Mouse (Mus musculus): Measurements from ENCODE around the gene Clca4a.
"Not testable (repeated sequence)": the region's sequence is repeated elsewhere in the genome, so short reads cannot be mapped to it uniquely, and the experiment has no call there.

The Clca4a gene

GRCm38 (mm10) chr3:144974945-144975344 is at the start of gene Clca4a:
TSS of gene Clca4a (minus strand) at chr3:144975045.
- DNase-seq (ENCODE audit: inconsistent ontology term) = no peak

- DNase-seq (ENCODE audit: inconsistent ontology term) = no peak
Observed at GRCm38 (mm10) chr3:145017807-145018206, 43.0 kb upstream of the Clca4a start.

GRCm38 (mm10) chr3:145004422-145004821 is 29.6 kb upstream of the Clca4a start:
- DNase-seq (ENCODE audit: inconsistent ontology term) = no peak

- no peak for DNase-seq (ENCODE audit: inconsistent ontology term)
Observed at GRCm38 (mm10) chr3:145000912-145001311, 26.1 kb upstream of the Clca4a start.

DNA sequence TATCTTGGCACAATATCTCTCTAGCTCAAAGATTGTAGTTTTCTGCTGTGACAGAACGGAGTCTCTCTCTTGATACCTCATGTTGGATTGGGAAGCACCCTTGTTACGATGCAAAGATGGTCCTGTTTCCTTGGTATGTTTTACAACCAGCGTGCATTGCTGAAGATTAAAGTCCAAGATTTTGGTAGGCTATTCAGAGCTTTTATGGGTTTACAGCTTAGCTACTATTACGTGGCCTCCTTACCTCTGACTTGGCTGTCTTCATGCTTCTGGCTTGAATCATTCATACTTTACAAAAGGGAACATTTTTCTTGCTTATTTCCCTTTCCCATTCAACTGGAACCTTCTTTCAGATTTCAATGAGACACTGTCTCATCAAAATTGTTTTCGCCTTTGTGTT is 18.2 kb upstream of the Clca4a start:
- DNase-seq (ENCODE audit: inconsistent ontology term) = peak; percentile 61

DNA sequence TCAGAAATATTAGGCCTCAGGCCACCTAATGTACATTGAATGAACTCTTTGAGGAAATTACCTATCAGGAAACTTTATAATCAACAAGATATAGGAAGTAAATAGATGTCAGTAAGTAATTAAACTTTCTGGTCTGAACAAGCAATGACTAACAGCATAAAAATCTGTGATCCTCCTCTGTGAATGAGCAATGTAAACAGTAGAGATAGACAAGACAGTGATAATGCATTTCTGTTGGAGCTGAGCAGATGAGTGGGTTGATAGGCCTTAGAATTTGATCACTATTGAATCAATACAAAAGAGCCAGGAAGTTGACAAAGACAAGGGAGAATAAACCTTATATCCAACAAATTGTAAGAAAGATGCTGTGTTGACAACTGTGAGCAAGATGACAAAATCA is 17.8 kb upstream of the Clca4a start:
- peak; percentile 50 for DNase-seq (ENCODE audit: inconsistent ontology term)

GRCm38 (mm10) chr3:144985890-144986289 is 11.0 kb upstream of the Clca4a start:
- DNase-seq (ENCODE audit: inconsistent ontology term) = no peak

- DNase-seq (ENCODE audit: inconsistent ontology term) = peak; percentile 40
Observed at GRCm38 (mm10) chr3:144980551-144980950, 5.7 kb upstream of the Clca4a start.

- DNase-seq (ENCODE audit: inconsistent ontology term) = no peak
Observed at GRCm38 (mm10) chr3:144977631-144978030, 2.8 kb upstream of the Clca4a start.

DNA sequence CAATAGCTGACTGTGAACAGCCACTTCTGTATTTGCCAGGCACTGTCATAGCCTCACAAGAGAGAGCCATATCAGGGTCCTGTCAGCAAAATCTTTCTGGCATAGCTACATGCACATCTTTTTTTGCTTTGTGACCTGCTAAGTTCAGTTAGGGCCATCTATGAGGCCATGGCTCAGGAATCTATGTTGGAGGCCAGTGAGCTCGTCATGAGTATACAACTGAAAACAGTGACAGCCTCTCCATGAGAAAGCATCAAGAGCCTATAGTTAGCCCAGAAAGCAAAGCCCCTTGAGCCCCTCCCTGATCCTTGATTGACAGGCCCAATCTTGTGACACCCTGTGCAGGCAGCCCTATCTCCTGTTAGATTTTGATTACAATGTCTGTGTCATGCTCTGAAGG is 1.2 kb upstream of the Clca4a start:
- no peak for DNase-seq (ENCODE audit: inconsistent ontology term)

GRCm38 (mm10) chr3:144971553-144972270 is 3.1 kb downstream of the Clca4a start:
- peak; percentile 71 for DNase-seq (ENCODE audit: inconsistent ontology term)

GRCm38 (mm10) chr3:144969755-144970154 is 5.1 kb downstream of the Clca4a start:
- DNase-seq (ENCODE audit: inconsistent ontology term) = no peak

GRCm38 (mm10) chr3:144966074-144966473 is 8.8 kb downstream of the Clca4a start:
- no peak for DNase-seq (ENCODE audit: inconsistent ontology term)

DNA sequence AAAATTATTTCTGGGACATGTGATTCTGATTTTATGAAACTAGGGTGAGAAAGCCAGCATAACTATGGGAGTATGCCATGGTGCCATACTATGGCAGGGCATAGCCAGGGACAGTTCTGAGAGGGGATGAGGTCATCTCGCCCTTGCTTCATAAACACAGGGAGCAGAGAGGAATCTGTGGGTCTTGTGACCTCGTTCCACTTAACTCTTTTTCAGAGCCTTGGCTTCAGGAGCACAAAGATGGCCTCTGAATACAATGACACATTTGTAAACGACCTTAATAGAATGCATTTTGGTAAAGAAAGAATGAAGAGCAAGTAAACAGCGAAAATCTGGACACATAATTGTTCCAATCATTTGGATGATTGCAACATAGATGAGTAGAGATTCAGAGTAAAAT is 24.0 kb downstream of the Clca4a start:
- DNase-seq (ENCODE audit: inconsistent ontology term) = peak; percentile 68

DNA sequence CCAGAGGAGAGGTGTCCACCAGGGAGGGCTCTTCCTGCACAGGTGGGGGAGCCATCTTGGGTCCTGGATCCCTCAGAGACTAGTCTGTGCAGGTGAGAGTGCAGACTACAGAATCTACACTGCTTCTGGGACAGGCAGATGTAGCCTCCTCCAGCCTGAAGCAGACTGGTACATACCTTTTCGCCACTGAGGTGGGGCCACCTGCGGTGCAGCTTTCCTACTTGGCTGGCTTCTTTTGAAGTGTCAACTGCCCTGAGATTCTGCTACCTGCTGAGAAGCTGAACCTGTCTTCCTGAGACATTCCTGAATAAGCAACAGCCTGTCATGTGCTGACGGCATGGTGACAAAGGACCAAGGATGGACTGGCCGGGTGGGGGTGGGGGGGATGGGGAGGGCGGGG is 27.5 kb downstream of the Clca4a start:
- DNase-seq (ENCODE audit: inconsistent ontology term) = not testable (repeated sequence)

GRCm38 (mm10) chr3:144933625-144934024 is 41.2 kb downstream of the Clca4a start:
- not testable (repeated sequence) for DNase-seq (ENCODE audit: inconsistent ontology term)

DNA sequence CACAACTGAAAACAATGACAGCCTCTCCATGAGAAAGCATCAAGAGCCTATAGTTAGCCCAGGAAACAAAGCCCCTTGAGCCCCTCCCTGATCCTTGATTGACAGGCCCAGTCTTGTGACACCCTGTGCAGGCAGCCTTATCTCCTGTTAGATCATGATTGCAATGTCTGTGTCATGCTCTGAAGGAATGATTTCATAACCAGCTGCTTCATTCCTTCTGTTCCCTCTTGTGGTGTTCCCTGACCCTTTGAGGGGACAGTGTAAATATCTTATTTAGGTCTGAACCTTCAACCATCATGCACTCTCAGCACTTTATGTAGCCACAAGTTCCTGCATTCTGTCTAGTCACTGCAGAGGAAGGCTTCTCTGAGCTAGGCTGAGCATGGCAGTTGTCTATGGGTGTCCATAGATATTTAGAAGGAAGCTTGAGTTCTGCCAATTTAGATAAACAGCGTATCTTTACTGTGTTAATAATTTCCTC is 41.8 kb downstream of the Clca4a start:
- DNase-seq (ENCODE audit: inconsistent ontology term) = peak; percentile 9

DNA sequence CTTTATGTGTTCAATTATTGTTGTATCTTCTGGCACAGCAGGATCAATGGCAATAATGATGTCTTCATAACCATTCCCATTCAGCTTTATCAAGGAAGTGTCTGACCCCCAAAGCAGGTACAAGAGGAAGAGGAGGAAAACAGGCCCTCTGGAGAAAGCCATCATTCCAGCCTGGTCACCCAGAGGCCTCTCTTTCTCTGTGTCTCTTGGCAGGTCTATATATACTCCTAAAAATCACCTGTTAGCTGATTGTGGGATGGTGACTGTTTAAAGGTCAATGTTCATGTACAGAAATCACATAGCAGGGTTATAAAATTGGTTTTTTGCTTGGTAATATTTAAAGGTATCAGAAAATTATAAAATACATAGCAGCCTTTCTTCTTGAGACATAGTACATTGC is 42.5 kb downstream of the Clca4a start, which contains the start of gene Clca4b:
Clca4b (minus strand) TSS at position 195 of the 400 bp plus-strand sequence.
- no peak for DNase-seq (ENCODE audit: inconsistent ontology term)

GRCm38 (mm10) chr3:144914014-144914413 is 60.8 kb downstream of the Clca4a start:
- DNase-seq (ENCODE audit: inconsistent ontology term) = no peak
